Mouse (Mus musculus): Measurements from ENCODE around the gene Wdr53. TPM values are rescaled to one million over a fixed set of nuclear protein-coding genes. Genes with fewer than 3 reads are reported as not detected.
"Not testable (repeated sequence)": the region's sequence is repeated elsewhere in the genome, so short reads cannot be mapped to it uniquely, and the experiment has no call there.

Gene Wdr53
- polyA plus RNA-seq, 2 experiments, result 13.7 to 17.8 TPM

GRCm38 (mm10) chr16:32278396-32278795 is 31.4 kb downstream of the Wdr53 start:
- H3K27me3 ChIP-seq (ENCODE audit: control insufficient read depth, insufficient read depth, low read length), result no peaks in the 10 kb centered on the region
- H3K4me3 ChIP-seq (replicated peaks; ENCODE audit: low read length), result peak overlapping the region; percentile 82
- H3K9me3 ChIP-seq (ENCODE audit: control insufficient read depth, low read length), result no peaks in the 10 kb centered on the region
- no peak for TF ChIP-seq POLR2A (IDR thresholded peaks at IDR 0.05; ENCODE audit: borderline replicate concordance, extremely low read depth, insufficient read depth, insufficient read length)
- peak overlapping the region; percentile 96; the same call in 1 of the 2 replicates for H3K27ac ChIP-seq (replicated peaks; ENCODE audit: low read depth, low read length)
- 47% methylated on average over 7 of the region's 7 CpGs for WGBS
- peaks cover 19% of the 10 kb centered on the region for H3K36me3 ChIP-seq (ENCODE audit: control insufficient read depth, insufficient read depth, low read length)
- DNase-seq (ENCODE audit: low spot score) (no peak), ATAC-seq (ENCODE audit: low FRiP score, low read depth) (no peak)
- peak overlapping the region; percentile 68 for H3K4me2 ChIP-seq (replicated peaks; ENCODE audit: low read depth, low read length, severe bottlenecking)
- peaks cover 8% of the 10 kb centered on the region for H3K4me1 ChIP-seq (ENCODE audit: control insufficient read depth, insufficient read depth, low read length)
- peak overlapping the region; percentile 93 for H3K9ac ChIP-seq (ENCODE audit: low read depth, low read length, severe bottlenecking)

- no peak overlapping the region for H3K9ac ChIP-seq (ENCODE audit: low read depth, low read length, severe bottlenecking)
Observed at GRCm38 (mm10) chr16:32280211-32280610, 33.2 kb downstream of the Wdr53 start.

GRCm38 (mm10) chr16:32282608-32283007 is 35.6 kb downstream of the Wdr53 start:
- Histone ChIP-seq H3K36me3 (ENCODE audit: control insufficient read depth, insufficient read depth, low read length) (peaks cover 60% of the 10 kb centered on the region), H3K9ac (ENCODE audit: low read depth, low read length, severe bottlenecking) (no peak overlapping the region)

More at GRCm38 (mm10) chr16:32280211-32280610, 33.2 kb downstream of the Wdr53 start:
- Histone ChIP-seq H3K27me3 (ENCODE audit: control insufficient read depth, insufficient read depth, low read length) (no peaks in the 10 kb centered on the region), H3K4me3 (replicated peaks; ENCODE audit: low read length) (peak overlapping the region; percentile 13; the same call in 1 of the 2 replicates), H3K27ac (replicated peaks; ENCODE audit: low read depth, low read length) (no peak overlapping the region), H3K4me1 (ENCODE audit: control insufficient read depth, insufficient read depth, low read length) (peaks cover 8% of the 10 kb centered on the region), H3K9me3 (ENCODE audit: control insufficient read depth, low read length) (no peaks in the 10 kb centered on the region), H3K4me2 (replicated peaks; ENCODE audit: low read depth, low read length, severe bottlenecking) (peak overlapping the region; percentile 21; the same call in 1 of the 2 replicates), H3K36me3 (ENCODE audit: control insufficient read depth, insufficient read depth, low read length) (peaks cover 37% of the 10 kb centered on the region)
- 88% methylated on average over 8 of the region's 8 CpGs for WGBS
- TF ChIP-seq POLR2A (IDR thresholded peaks at IDR 0.05; ENCODE audit: borderline replicate concordance, extremely low read depth, insufficient read depth, insufficient read length), result no peak
- no peak for DNase-seq (ENCODE audit: low spot score)
- no peak for ATAC-seq (ENCODE audit: low FRiP score, low read depth)

GRCm38 (mm10) chr16:32291821-32292220 is 44.8 kb downstream of the Wdr53 start:
- H3K4me3 ChIP-seq (replicated peaks; ENCODE audit: low read length), result no peak overlapping the region
- H3K4me2 ChIP-seq (replicated peaks; ENCODE audit: low read depth, low read length, severe bottlenecking), result no peak overlapping the region
- no peaks in the 10 kb centered on the region for H3K27me3 ChIP-seq (ENCODE audit: control insufficient read depth, insufficient read depth, low read length)
- H3K4me1 ChIP-seq (ENCODE audit: control insufficient read depth, insufficient read depth, low read length), result no peaks in the 10 kb centered on the region
- H3K27ac ChIP-seq (replicated peaks; ENCODE audit: low read depth, low read length), result no peak overlapping the region
- H3K9me3 ChIP-seq (ENCODE audit: control insufficient read depth, low read length), result no peaks in the 10 kb centered on the region
- no peak overlapping the region for H3K9ac ChIP-seq (ENCODE audit: low read depth, low read length, severe bottlenecking)
- 95% methylated on average over 4 of the region's 4 CpGs for WGBS
- peaks cover 58% of the 10 kb centered on the region for H3K36me3 ChIP-seq (ENCODE audit: control insufficient read depth, insufficient read depth, low read length)
- ATAC-seq (ENCODE audit: low FRiP score, low read depth), result no peak
- no peak for DNase-seq (ENCODE audit: low spot score)
- TF ChIP-seq POLR2A (IDR thresholded peaks at IDR 0.05; ENCODE audit: borderline replicate concordance, extremely low read depth, insufficient read depth, insufficient read length), result no peak

More at GRCm38 (mm10) chr16:32282608-32283007, 35.6 kb downstream of the Wdr53 start:
- Histone ChIP-seq H3K27me3 (ENCODE audit: control insufficient read depth, insufficient read depth, low read length) (no peaks in the 10 kb centered on the region), H3K4me3 (replicated peaks; ENCODE audit: low read length) (no peak overlapping the region), H3K27ac (replicated peaks; ENCODE audit: low read depth, low read length) (no peak overlapping the region), H3K4me2 (replicated peaks; ENCODE audit: low read depth, low read length, severe bottlenecking) (no peak overlapping the region), H3K9me3 (ENCODE audit: control insufficient read depth, low read length) (no peaks in the 10 kb centered on the region), H3K4me1 (ENCODE audit: control insufficient read depth, insufficient read depth, low read length) (peaks cover 8% of the 10 kb centered on the region)
- no peak for ATAC-seq (ENCODE audit: low FRiP score, low read depth)
- no peak for DNase-seq (ENCODE audit: low spot score)
- TF ChIP-seq POLR2A (IDR thresholded peaks at IDR 0.05; ENCODE audit: borderline replicate concordance, extremely low read depth, insufficient read depth, insufficient read length), result no peak

GRCm38 (mm10) chr16:32299617-32300016 is 52.6 kb downstream of the Wdr53 start:
- not testable (repeated sequence) for H3K4me2 ChIP-seq (replicated peaks; ENCODE audit: low read depth, low read length, severe bottlenecking); H3K4me3 ChIP-seq (replicated peaks; ENCODE audit: low read length); H3K9me3 ChIP-seq (ENCODE audit: control insufficient read depth, low read length); H3K4me1 ChIP-seq (ENCODE audit: control insufficient read depth, insufficient read depth, low read length); H3K9ac ChIP-seq (ENCODE audit: low read depth, low read length, severe bottlenecking); DNase-seq (ENCODE audit: low spot score); H3K27ac ChIP-seq (replicated peaks; ENCODE audit: low read depth, low read length); ATAC-seq (ENCODE audit: low FRiP score, low read depth); H3K27me3 ChIP-seq (ENCODE audit: control insufficient read depth, insufficient read depth, low read length)
- H3K36me3 ChIP-seq (ENCODE audit: control insufficient read depth, insufficient read depth, low read length), result peaks cover 54% of the 10 kb centered on the region
- WGBS, result 96% methylated on average over 4 of the region's 4 CpGs

GRCm38 (mm10) chr16:32303046-32303445 is 56.0 kb downstream of the Wdr53 start:
- 56% methylated on average over 1 of the region's 1 CpGs for WGBS
- Histone ChIP-seq H3K27me3 (ENCODE audit: control insufficient read depth, insufficient read depth, low read length) (no peaks in the 10 kb centered on the region), H3K9ac (ENCODE audit: low read depth, low read length, severe bottlenecking) (no peak overlapping the region), H3K4me2 (replicated peaks; ENCODE audit: low read depth, low read length, severe bottlenecking) (no peak overlapping the region), H3K36me3 (ENCODE audit: control insufficient read depth, insufficient read depth, low read length) (peaks cover 30% of the 10 kb centered on the region), H3K9me3 (ENCODE audit: control insufficient read depth, low read length) (no peaks in the 10 kb centered on the region), H3K4me1 (ENCODE audit: control insufficient read depth, insufficient read depth, low read length) (no peaks in the 10 kb centered on the region), H3K4me3 (replicated peaks; ENCODE audit: low read length) (no peak overlapping the region), H3K27ac (replicated peaks; ENCODE audit: low read depth, low read length) (no peak overlapping the region)
- no peak for ATAC-seq (ENCODE audit: low FRiP score, low read depth)
- TF ChIP-seq POLR2A (IDR thresholded peaks at IDR 0.05; ENCODE audit: borderline replicate concordance, extremely low read depth, insufficient read depth, insufficient read length), result no peak
- DNase-seq (ENCODE audit: low spot score), result no peak

Data from limb, embryonic 14.5 days (tissue).